Mouse (Mus musculus) erythroblast, embryonic 14.5 days (primary cell): ENCODE data around the gene Tuft1.

ENCODE experiments used
- GATA1 ChIP-seq: IDR thresholded peaks from 2 replicates; pipeline ENCODE4 v1.6.1; 2012; ENCODE audit warnings: low read length, inconsistent platforms, mixed read lengths
- TAL1 ChIP-seq: IDR thresholded peaks from 3 replicates; pipeline ENCODE4 v1.6.1; 2012; ENCODE audit warnings: low read length, inconsistent platforms, mixed read lengths

GRCm38 (mm10) chr3:94616717-94617116 is 42.0 kb downstream of the Tuft1 start:
- TF ChIP-seq TAL1: no peak
- no peak for TF ChIP-seq GATA1
